Mouse (Mus musculus): ENCODE results near the gene Secisbp2l. TPM values are rescaled to one million over a fixed set of nuclear protein-coding genes. Genes with fewer than 3 reads are reported as not detected.
A peak's percentile ranks its signal among the peaks of the same experiment; 100 is the strongest.

Secisbp2l gene
- polyA plus RNA-seq, 1 experiment from 2014 or later, result 23.9 TPM

- Histone ChIP-seq H3K9ac (ENCODE audit: low read depth, low read length) (no peak overlapping the region), H3K4me3 (ENCODE audit: low read length) (no peak overlapping the region), H3K4me2 (ENCODE audit: low read length) (no peak overlapping the region), H3K36me3 (ENCODE audit: control insufficient read depth, insufficient read depth, low read length) (peaks cover 9% of the 10 kb centered on the region), H3K27ac (ENCODE audit: low read depth, low read length) (no peak overlapping the region), H3K9me3 (ENCODE audit: control insufficient read depth, low read length) (no peaks in the 10 kb centered on the region), H3K27me3 (replicated peaks; ENCODE audit: control insufficient read depth, insufficient read depth, low read length) (no peaks in the 10 kb centered on the region), H3K4me1 (ENCODE audit: control insufficient read depth, insufficient read depth, low read depth, low read length) (peaks cover 6% of the 10 kb centered on the region; the same call in 1 of the 2 replicates)
- ATAC-seq, result no peak
- 77% methylated on average over 2 of the region's 2 CpGs for WGBS
These were observed 47.2 kb downstream of the Secisbp2l start for GRCm38 (mm10) chr2:125735333-125736024.

DNA sequence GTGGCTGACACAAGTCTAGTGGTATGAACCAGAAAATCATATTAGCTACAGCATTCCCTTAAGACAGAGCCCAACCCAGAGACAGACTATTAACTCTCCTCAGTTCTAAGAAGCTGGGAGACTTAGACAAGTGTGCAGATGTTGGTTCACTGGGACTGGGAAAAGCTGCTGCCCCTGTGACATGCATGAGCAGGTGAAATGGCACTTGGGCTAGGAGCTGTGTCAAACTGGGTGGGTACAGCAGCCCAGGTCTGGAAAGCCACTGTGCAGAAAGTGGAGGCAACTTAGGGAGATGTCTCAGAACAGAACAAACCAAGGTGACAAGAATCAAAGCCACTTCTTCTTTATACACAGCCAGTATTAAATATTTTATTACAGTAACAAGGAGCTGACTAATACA is 47.9 kb downstream of the Secisbp2l start:
- no peak overlapping the region for H3K9ac ChIP-seq (ENCODE audit: low read depth, low read length)
- H3K27ac ChIP-seq (ENCODE audit: low read depth, low read length), result no peak overlapping the region
- no peak for ATAC-seq
- peaks cover 5% of the 10 kb centered on the region; the same call in 1 of the 2 replicates for H3K36me3 ChIP-seq (ENCODE audit: control insufficient read depth, insufficient read depth, low read length)
- no peak overlapping the region for H3K4me3 ChIP-seq (ENCODE audit: low read length)
- H3K4me2 ChIP-seq (ENCODE audit: low read length), result no peak overlapping the region
- H3K9me3 ChIP-seq (ENCODE audit: control insufficient read depth, low read length), result no peaks in the 10 kb centered on the region
- no peaks in the 10 kb centered on the region for H3K27me3 ChIP-seq (replicated peaks; ENCODE audit: control insufficient read depth, insufficient read depth, low read length)
- H3K4me1 ChIP-seq (ENCODE audit: control insufficient read depth, insufficient read depth, low read depth, low read length), result peaks cover 6% of the 10 kb centered on the region; the same call in 1 of the 2 replicates

DNA sequence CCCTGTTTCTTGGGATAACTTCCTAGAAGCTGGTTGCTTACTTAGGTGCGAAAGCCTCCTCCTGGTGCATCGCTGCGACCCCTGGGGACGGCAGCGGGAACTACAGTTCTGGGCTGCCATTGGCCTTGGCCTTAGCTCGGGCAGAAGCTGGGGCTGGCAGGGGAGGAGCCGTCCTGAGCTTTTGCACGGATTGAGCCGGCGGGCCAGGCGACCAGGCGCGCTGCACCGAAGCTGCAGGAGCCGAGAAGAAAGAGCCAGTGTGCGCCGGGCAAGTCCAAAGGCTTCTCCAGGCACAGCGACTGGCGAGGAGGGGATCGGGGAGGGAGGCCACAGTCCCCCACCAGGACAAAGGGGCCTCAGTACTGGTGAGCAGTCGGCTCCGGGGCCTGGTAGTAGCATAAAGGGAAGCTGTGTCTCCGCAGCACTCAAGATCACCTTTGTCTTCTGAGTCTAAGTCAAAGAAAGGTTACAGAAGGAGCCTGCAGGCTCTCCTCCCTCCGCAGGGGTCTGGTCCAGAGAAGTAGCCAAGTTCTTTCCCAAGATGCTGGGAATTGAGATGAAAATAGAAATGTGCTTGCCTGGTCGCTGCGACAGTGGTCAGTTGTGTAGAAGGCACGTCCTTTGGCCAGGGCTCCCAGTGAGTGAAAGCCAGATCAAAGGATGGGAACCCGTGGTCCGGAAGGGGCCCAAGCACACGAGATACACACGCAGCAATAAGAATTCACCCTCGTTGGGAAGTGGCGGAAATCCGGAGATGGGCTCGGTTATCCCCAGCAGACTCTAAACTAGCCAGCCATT is 50.7 kb downstream of the Secisbp2l start:
- Histone ChIP-seq H3K36me3 (ENCODE audit: control insufficient read depth, insufficient read depth, low read length) (no peaks in the 10 kb centered on the region), H3K27ac (ENCODE audit: low read depth, low read length) (peak overlapping the region; percentile 89), H3K4me3 (ENCODE audit: low read length) (peak overlapping the region; percentile 53), H3K4me2 (ENCODE audit: low read length) (peak overlapping the region; percentile 85), H3K4me1 (ENCODE audit: control insufficient read depth, insufficient read depth, low read depth, low read length) (peaks cover 6% of the 10 kb centered on the region; the same call in 1 of the 2 replicates), H3K9me3 (ENCODE audit: control insufficient read depth, low read length) (no peaks in the 10 kb centered on the region), H3K9ac (ENCODE audit: low read depth, low read length) (peak overlapping the region; percentile 85), H3K27me3 (replicated peaks; ENCODE audit: control insufficient read depth, insufficient read depth, low read length) (0 out of 2 replicates have a peak, but pooled peaks cover 2% of the 10 kb centered on the region)
- 6% methylated on average over 35 of the region's 35 CpGs for WGBS
- ATAC-seq, result peak; percentile 97

- ATAC-seq, result peak; percentile 28
- peaks cover 18% of the 10 kb centered on the region for H3K4me1 ChIP-seq (ENCODE audit: control insufficient read depth, insufficient read depth, low read depth, low read length)
- H3K4me2 ChIP-seq (ENCODE audit: low read length), result peak overlapping the region; percentile 100
- H3K9ac ChIP-seq (ENCODE audit: low read depth, low read length), result peak overlapping the region; percentile 77
- peak overlapping the region; percentile 57 for H3K4me3 ChIP-seq (ENCODE audit: low read length)
- no peaks in the 10 kb centered on the region for H3K36me3 ChIP-seq (ENCODE audit: control insufficient read depth, insufficient read depth, low read length)
- H3K9me3 ChIP-seq (ENCODE audit: control insufficient read depth, low read length), result no peaks in the 10 kb centered on the region
- H3K27ac ChIP-seq (ENCODE audit: low read depth, low read length), result peak overlapping the region; percentile 75
- H3K27me3 ChIP-seq (replicated peaks; ENCODE audit: control insufficient read depth, insufficient read depth, low read length), result 0 out of 2 replicates have a peak, but pooled peaks cover 4% of the 10 kb centered on the region
- under 1% methylated on average over 16 of the region's 16 CpGs for WGBS
These were observed 58.0 kb downstream of the Secisbp2l start for GRCm38 (mm10) chr2:125724546-125725114.

DNA sequence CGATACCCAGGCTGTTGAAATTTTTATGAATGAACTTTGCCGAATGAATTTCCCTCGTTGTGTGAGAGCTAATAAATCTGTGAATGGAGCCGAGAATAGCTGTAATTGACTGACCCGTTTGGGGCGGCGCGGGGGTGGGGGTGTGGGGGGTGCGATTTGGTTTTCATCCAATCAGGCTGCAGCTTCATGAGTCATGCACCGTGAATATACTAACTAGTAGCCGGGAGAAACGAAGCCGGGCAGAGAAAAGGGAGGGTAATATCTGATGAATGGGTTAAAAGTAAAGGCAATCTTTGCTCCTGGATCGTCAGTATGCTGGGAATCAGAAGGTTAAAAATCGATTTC is 58.6 kb downstream of the Secisbp2l start, which contains the start of gene Shc4:
Gene Shc4, minus strand, starts transcription at position 63 of the 345 bp plus-strand sequence.
- ATAC-seq, result peak; percentile 88
- Histone ChIP-seq H3K4me3 (ENCODE audit: low read length) (peak within 1 kb of the TSS; percentile 57), H3K36me3 (ENCODE audit: control insufficient read depth, insufficient read depth, low read length) (no peaks in the 10 kb centered on the region), H3K9ac (ENCODE audit: low read depth, low read length) (peak within 1 kb of the TSS; percentile 77), H3K4me1 (ENCODE audit: control insufficient read depth, insufficient read depth, low read depth, low read length) (peaks cover 18% of the 10 kb centered on the region), H3K9me3 (ENCODE audit: control insufficient read depth, low read length) (no peaks in the 10 kb centered on the region), H3K27ac (ENCODE audit: low read depth, low read length) (peak within 1 kb of the TSS; percentile 75), H3K4me2 (ENCODE audit: low read length) (peak within 1 kb of the TSS; percentile 100), H3K27me3 (replicated peaks; ENCODE audit: control insufficient read depth, insufficient read depth, low read length) (0 out of 2 replicates have a peak, but pooled peaks cover 4% of the 10 kb centered on the region)
- WGBS, result under 1% methylated on average over 15 of the region's 15 CpGs

- WGBS, result under 1% methylated on average over 34 of the region's 34 CpGs
- Histone ChIP-seq H3K9me3 (ENCODE audit: control insufficient read depth, low read length) (no peaks in the 10 kb centered on the region), H3K27ac (ENCODE audit: low read depth, low read length) (peak overlapping the region; percentile 75), H3K27me3 (replicated peaks; ENCODE audit: control insufficient read depth, insufficient read depth, low read length) (0 out of 2 replicates have a peak, but pooled peaks cover 4% of the 10 kb centered on the region), H3K4me2 (ENCODE audit: low read length) (peak overlapping the region; percentile 100), H3K36me3 (ENCODE audit: control insufficient read depth, insufficient read depth, low read length) (no peaks in the 10 kb centered on the region), H3K9ac (ENCODE audit: low read depth, low read length) (peak overlapping the region; percentile 77), H3K4me3 (ENCODE audit: low read length) (peak overlapping the region; percentile 57), H3K4me1 (ENCODE audit: control insufficient read depth, insufficient read depth, low read depth, low read length) (peaks cover 18% of the 10 kb centered on the region)
- ATAC-seq, result peak; percentile 87
These were observed 59.1 kb downstream of the Secisbp2l start for GRCm38 (mm10) chr2:125723408-125724085.

GRCm38 (mm10) chr2:125723086-125723407 is 59.6 kb downstream of the Secisbp2l start:
- H3K27ac ChIP-seq (ENCODE audit: low read depth, low read length), result 0 out of 2 replicates have a peak overlapping the region, but pooled peaks have one; percentile 0
- peaks cover 18% of the 10 kb centered on the region for H3K4me1 ChIP-seq (ENCODE audit: control insufficient read depth, insufficient read depth, low read depth, low read length)
- WGBS, result 1% methylated on average over 18 of the region's 18 CpGs
- peak overlapping the region; percentile 77 for H3K9ac ChIP-seq (ENCODE audit: low read depth, low read length)
- peak overlapping the region; percentile 100 for H3K4me2 ChIP-seq (ENCODE audit: low read length)
- H3K4me3 ChIP-seq (ENCODE audit: low read length), result peak overlapping the region; percentile 57
- H3K27me3 ChIP-seq (replicated peaks; ENCODE audit: control insufficient read depth, insufficient read depth, low read length), result 0 out of 2 replicates have a peak, but pooled peaks cover 2% of the 10 kb centered on the region
- ATAC-seq, result peak; percentile 16
- H3K9me3 ChIP-seq (ENCODE audit: control insufficient read depth, low read length), result no peaks in the 10 kb centered on the region
- no peaks in the 10 kb centered on the region for H3K36me3 ChIP-seq (ENCODE audit: control insufficient read depth, insufficient read depth, low read length)

- H3K4me3 ChIP-seq (ENCODE audit: low read length), result no peak overlapping the region
- H3K27ac ChIP-seq (ENCODE audit: low read depth, low read length), result no peak overlapping the region
- no peaks in the 10 kb centered on the region for H3K36me3 ChIP-seq (ENCODE audit: control insufficient read depth, insufficient read depth, low read length)
- 87% methylated on average over 8 of the region's 8 CpGs for WGBS
- H3K9ac ChIP-seq (ENCODE audit: low read depth, low read length), result no peak overlapping the region
- no peak overlapping the region for H3K4me2 ChIP-seq (ENCODE audit: low read length)
- H3K27me3 ChIP-seq (replicated peaks; ENCODE audit: control insufficient read depth, insufficient read depth, low read length), result no peaks in the 10 kb centered on the region
- no peaks in the 10 kb centered on the region; the same call in 1 of the 2 replicates for H3K4me1 ChIP-seq (ENCODE audit: control insufficient read depth, insufficient read depth, low read depth, low read length)
- H3K9me3 ChIP-seq (ENCODE audit: control insufficient read depth, low read length), result no peaks in the 10 kb centered on the region
- ATAC-seq, result no peak
These were observed 66.1 kb downstream of the Secisbp2l start for GRCm38 (mm10) chr2:125716599-125716998.
